Mouse (Mus musculus) brain, embryonic 18.5 days (tissue): ENCODE data around the gene Dync2li1.

ENCODE experiments used
- DNase-seq: peaks from one replicate; pipeline ENCODE4 v3.0.0-alpha.2; 2012; ENCODE audit warnings: low read depth, low spot score

Dync2li1 gene

DNA sequence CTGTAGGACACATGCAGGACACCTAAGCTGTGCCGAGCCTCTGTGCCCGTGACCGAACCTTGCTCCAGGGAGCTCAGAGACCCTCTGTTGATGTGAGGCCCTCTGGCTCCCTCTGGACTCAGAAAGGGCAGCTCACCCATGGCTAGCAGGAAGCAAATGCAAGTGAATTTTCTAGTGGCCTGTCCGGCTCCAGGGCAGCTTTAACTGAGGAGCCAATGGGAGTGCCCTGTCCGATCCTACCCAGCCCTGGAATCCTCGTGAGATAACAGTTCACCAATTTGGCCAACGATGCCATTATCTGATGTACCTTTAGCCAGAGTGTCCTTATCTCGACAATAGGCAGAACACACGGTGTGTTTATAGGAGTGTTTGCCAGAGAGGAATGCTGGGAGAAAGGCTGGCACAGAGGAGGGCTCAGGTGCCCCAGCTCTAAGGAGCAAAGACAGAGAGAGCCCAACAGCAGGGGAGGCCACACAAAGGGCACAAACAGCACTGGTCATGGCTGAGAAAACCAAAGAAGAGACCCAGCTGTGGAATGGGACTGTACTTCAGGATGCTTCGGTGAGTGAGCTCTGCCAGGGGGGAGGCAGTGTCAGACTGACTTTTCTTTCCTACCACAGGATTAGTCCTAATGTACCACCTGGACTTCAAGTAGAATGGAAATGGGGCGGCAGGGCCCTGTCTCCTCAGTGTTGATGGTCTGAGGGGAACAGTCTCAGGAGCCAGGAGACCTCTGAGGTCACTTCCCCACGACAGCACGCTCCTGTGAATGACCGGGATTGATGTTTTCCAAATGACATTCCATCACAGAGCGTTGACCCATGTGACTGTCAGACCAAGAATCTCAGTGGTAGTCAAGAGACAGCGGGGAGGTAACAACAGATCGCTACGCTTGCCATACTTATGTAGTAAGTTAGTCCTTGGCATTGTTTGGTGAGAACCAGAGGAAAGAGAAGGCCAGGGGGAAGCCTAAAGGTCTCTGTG, 56.7 kb downstream of the Dync2li1 start, which contains the start of gene Abcg5:
Abcg5 (minus strand) TSS at position 278 of the 984 bp plus-strand sequence.
- DNase-seq: no peak

GRCm38 (mm10) chr17:84684284-84684683, 58.0 kb downstream of the Dync2li1 start:
- DNase-seq: no peak

- no peak for DNase-seq
Observed at GRCm38 (mm10) chr17:84685286-84685685, 59.0 kb downstream of the Dync2li1 start.

DNA sequence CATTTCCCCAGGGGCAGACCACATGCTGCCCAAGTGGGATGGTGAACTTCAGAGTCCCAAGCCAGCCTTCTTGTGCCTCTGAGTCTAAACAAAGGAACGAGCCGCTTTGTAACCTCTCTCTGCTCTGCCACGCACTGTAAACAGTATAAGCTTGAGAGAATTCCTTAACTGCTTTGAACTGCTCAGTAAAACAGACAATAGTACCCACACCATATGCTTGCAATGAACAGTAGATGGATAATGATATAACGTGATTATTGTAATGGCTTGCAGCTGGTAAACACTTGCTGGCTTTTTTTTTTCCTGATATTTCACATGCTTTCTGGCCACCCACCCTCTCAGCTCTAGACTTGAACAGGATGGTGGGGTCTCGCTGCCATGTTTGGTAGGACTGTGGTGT, 61.7 kb downstream of the Dync2li1 start:
- no peak for DNase-seq

GRCm38 (mm10) chr17:84688834-84689233, 62.5 kb downstream of the Dync2li1 start:
- no peak for DNase-seq

DNA sequence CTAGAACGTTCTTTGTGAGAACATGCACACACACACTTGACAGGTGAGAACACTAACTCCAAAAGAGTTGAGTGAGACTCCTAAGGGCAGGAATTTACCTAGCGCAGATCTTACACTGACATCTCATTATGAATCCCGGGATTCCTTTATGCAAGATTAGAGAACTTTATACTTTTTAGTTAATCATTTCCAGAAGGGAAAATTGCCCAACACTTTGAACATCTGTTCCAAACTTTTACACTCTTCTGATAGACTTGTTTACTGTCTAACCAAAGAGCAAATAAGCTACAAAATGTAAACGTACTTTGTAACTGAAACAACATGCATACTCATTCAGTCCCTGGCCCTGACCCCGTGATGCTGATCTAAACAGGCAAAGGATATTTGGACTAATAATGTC, 63.0 kb downstream of the Dync2li1 start:
- no peak for DNase-seq

DNA sequence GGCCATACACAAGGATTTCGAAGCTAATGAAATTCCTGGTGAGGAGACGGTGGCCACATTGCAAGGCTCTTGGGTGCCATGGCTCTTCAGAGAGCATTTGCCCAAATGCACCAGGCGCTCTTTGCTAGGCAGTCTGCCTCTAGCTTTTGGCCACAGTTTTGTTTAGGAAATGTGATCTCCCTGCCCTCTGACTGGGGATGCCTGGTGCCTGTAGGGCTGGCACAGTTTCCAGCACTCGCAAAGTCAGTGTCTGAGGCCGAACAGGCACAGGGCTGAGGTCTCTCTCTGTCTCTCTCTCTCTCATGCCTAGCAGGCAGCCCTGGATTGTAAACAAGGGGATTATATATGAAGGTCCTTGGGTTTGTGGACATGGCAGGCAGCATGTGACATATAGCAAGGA, 63.8 kb downstream of the Dync2li1 start:
- DNase-seq: no peak

GRCm38 (mm10) chr17:84693741-84694140, 67.4 kb downstream of the Dync2li1 start:
- DNase-seq: no peak

DNA sequence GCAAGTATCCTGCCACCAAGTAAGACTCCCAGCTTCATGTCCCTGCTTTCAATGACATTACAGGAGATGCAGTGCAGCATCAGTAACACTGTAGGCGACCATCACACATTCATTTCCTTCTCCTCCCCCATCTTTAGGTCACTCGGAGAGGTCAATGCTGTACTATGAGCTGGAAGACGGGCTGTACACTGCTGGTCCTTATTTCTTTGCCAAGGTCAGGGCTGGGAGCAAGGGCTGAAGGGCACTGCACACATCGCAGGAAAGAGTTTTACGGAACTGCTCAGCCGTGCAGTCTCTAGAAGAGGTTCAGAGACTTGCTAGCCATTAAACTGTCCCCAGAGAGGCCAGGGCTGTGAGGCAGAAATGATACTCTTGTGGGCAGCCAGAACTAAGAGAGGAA, 70.2 kb downstream of the Dync2li1 start:
- no peak for DNase-seq

DNA sequence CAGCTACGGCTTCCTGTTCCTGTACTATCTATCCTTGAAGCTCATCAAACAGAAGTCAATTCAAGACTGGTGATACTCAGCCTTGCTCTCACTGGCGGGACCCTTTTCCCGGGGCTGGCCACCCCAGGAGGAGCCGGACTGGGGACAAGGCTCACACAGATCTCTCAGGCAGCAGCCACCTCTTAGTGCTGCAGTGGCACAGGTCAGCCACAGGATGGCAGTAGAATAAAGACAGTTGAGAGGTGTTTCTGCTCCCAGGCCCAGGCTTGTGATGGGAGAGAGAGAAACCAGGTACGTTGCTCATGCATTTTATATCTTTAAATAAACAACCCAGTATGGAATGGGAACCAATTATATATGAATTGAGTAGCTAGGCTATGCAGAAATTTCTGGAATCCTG, 72.4 kb downstream of the Dync2li1 start:
- DNase-seq: no peak
